Mouse (Mus musculus): Measurements from ENCODE around the gene Ube2s. TPM values are rescaled to one million over a fixed set of nuclear protein-coding genes. Genes with fewer than 3 reads are reported as not detected.
A peak's percentile ranks its signal among the peaks of the same experiment; 100 is the strongest.

The Ube2s gene
- polyA plus RNA-seq, 1 experiment from 2014 or later = 452 TPM

- Histone ChIP-seq H3K27me3 (ENCODE audit: control insufficient read depth, insufficient read depth, low read length) (peaks cover 40% of the 10 kb centered on the region), H3K9me3 (ENCODE audit: control insufficient read depth, low read length) (no peaks in the 10 kb centered on the region), H3K4me2 (replicated peaks; ENCODE audit: low read depth, low read length) (no peak overlapping the region), H3K9ac (ENCODE audit: low read depth, low read length) (no peak overlapping the region), H3K36me3 (ENCODE audit: control insufficient read depth, insufficient read depth, low read length) (no peaks in the 10 kb centered on the region), H3K27ac (ENCODE audit: low read depth, low read length) (no peak overlapping the region), H3K4me1 (replicated peaks; ENCODE audit: control insufficient read depth, insufficient read depth, low read length) (peaks cover 3% of the 10 kb centered on the region; the same call in 1 of the 2 replicates), H3K4me3 (ENCODE audit: low read depth, low read length) (no peak overlapping the region)
- ATAC-seq (ENCODE audit: low FRiP score) (0 out of 2 replicates have a peak, but pooled peaks have one; percentile 11), DNase-seq (ENCODE audit: low spot score) (no peak)
- WGBS = 6% methylated on average over 17 of the region's 20 CpGs
Measured at GRCm38 (mm10) chr7:4777851-4778637, 34.3 kb downstream of the Ube2s start.

GRCm38 (mm10) chr7:4776861-4777830 lies 35.2 kb downstream of the Ube2s start:
- H3K36me3 ChIP-seq (ENCODE audit: control insufficient read depth, insufficient read depth, low read length) = no peaks in the 10 kb centered on the region
- ATAC-seq (ENCODE audit: low FRiP score) (peak; percentile 86), DNase-seq (ENCODE audit: low spot score) (peak; percentile 78)
- peaks cover 3% of the 10 kb centered on the region; the same call in 1 of the 2 replicates for H3K4me1 ChIP-seq (replicated peaks; ENCODE audit: control insufficient read depth, insufficient read depth, low read length)
- H3K27ac ChIP-seq (ENCODE audit: low read depth, low read length) = no peak overlapping the region
- 1% methylated on average over 45 of the region's 56 CpGs for WGBS
- no peaks in the 10 kb centered on the region for H3K9me3 ChIP-seq (ENCODE audit: control insufficient read depth, low read length)
- H3K27me3 ChIP-seq (ENCODE audit: control insufficient read depth, insufficient read depth, low read length) = peaks cover 40% of the 10 kb centered on the region
- peak overlapping the region; percentile 36 for H3K4me2 ChIP-seq (replicated peaks; ENCODE audit: low read depth, low read length)
- peak overlapping the region; percentile 16 for H3K4me3 ChIP-seq (ENCODE audit: low read depth, low read length)
- H3K9ac ChIP-seq (ENCODE audit: low read depth, low read length) = peak overlapping the region; percentile 21; the same call in 1 of the 2 replicates

- no peak overlapping the region for H3K4me3 ChIP-seq (ENCODE audit: low read depth, low read length)
- no peak overlapping the region for H3K4me2 ChIP-seq (replicated peaks; ENCODE audit: low read depth, low read length)
- 55% methylated on average over 10 of the region's 10 CpGs for WGBS
- no peak overlapping the region for H3K27ac ChIP-seq (ENCODE audit: low read depth, low read length)
- H3K9ac ChIP-seq (ENCODE audit: low read depth, low read length) = no peak overlapping the region
- H3K9me3 ChIP-seq (ENCODE audit: control insufficient read depth, low read length) = no peaks in the 10 kb centered on the region
- no peak for ATAC-seq (ENCODE audit: low FRiP score)
- H3K36me3 ChIP-seq (ENCODE audit: control insufficient read depth, insufficient read depth, low read length) = no peaks in the 10 kb centered on the region
- no peak for DNase-seq (ENCODE audit: low spot score)
- peaks cover 40% of the 10 kb centered on the region for H3K27me3 ChIP-seq (ENCODE audit: control insufficient read depth, insufficient read depth, low read length)
- H3K4me1 ChIP-seq (replicated peaks; ENCODE audit: control insufficient read depth, insufficient read depth, low read length) = peaks cover 3% of the 10 kb centered on the region; the same call in 1 of the 2 replicates
Measured at GRCm38 (mm10) chr7:4776131-4776530, 36.3 kb downstream of the Ube2s start.

- no peak within 1 kb of the TSS for H3K27ac ChIP-seq (ENCODE audit: low read depth, low read length)
- H3K4me1 ChIP-seq (replicated peaks; ENCODE audit: control insufficient read depth, insufficient read depth, low read length) = no peaks in the 10 kb centered on the region
- no peak for DNase-seq (ENCODE audit: low spot score)
- no peaks in the 10 kb centered on the region for H3K36me3 ChIP-seq (ENCODE audit: control insufficient read depth, insufficient read depth, low read length)
- H3K9ac ChIP-seq (ENCODE audit: low read depth, low read length) = no peak within 1 kb of the TSS
- WGBS = 81% methylated on average over 3 of the region's 5 CpGs
- H3K9me3 ChIP-seq (ENCODE audit: control insufficient read depth, low read length) = no peaks in the 10 kb centered on the region
- peaks cover 10% of the 10 kb centered on the region for H3K27me3 ChIP-seq (ENCODE audit: control insufficient read depth, insufficient read depth, low read length)
- no peak within 1 kb of the TSS for H3K4me2 ChIP-seq (replicated peaks; ENCODE audit: low read depth, low read length)
- no peak within 1 kb of the TSS for H3K4me3 ChIP-seq (ENCODE audit: low read depth, low read length)
- ATAC-seq (ENCODE audit: low FRiP score) = no peak
Measured at GRCm38 (mm10) chr7:4771202-4771601, 41.2 kb downstream of the Ube2s start, which contains the start of gene Fam71e2. Gene Fam71e2, minus strand, starts transcription at chr7:4771302.

GRCm38 (mm10) chr7:4764946-4765710 lies 47.3 kb downstream of the Ube2s start:
- DNase-seq (ENCODE audit: low spot score) (no peak), ATAC-seq (ENCODE audit: low FRiP score) (no peak)
- WGBS = 19% methylated on average over 4 of the region's 4 CpGs
- no peaks in the 10 kb centered on the region for H3K9me3 ChIP-seq (ENCODE audit: control insufficient read depth, low read length)
- no peaks in the 10 kb centered on the region for H3K27me3 ChIP-seq (ENCODE audit: control insufficient read depth, insufficient read depth, low read length)
- H3K4me3 ChIP-seq (ENCODE audit: low read depth, low read length) = no peak overlapping the region
- no peaks in the 10 kb centered on the region for H3K4me1 ChIP-seq (replicated peaks; ENCODE audit: control insufficient read depth, insufficient read depth, low read length)
- no peak overlapping the region for H3K27ac ChIP-seq (ENCODE audit: low read depth, low read length)
- H3K9ac ChIP-seq (ENCODE audit: low read depth, low read length) = no peak overlapping the region
- H3K36me3 ChIP-seq (ENCODE audit: control insufficient read depth, insufficient read depth, low read length) = no peaks in the 10 kb centered on the region
- no peak overlapping the region for H3K4me2 ChIP-seq (replicated peaks; ENCODE audit: low read depth, low read length)

GRCm38 (mm10) chr7:4759670-4760069 lies 52.7 kb downstream of the Ube2s start:
- no peak overlapping the region for H3K4me3 ChIP-seq (ENCODE audit: low read depth, low read length)
- DNase-seq (ENCODE audit: low spot score) = no peak
- no peak overlapping the region for H3K4me2 ChIP-seq (replicated peaks; ENCODE audit: low read depth, low read length)
- no peaks in the 10 kb centered on the region for H3K36me3 ChIP-seq (ENCODE audit: control insufficient read depth, insufficient read depth, low read length)
- WGBS = 52% methylated on average over 1 of the region's 1 CpGs
- H3K4me1 ChIP-seq (replicated peaks; ENCODE audit: control insufficient read depth, insufficient read depth, low read length) = no peaks in the 10 kb centered on the region
- no peak overlapping the region for H3K9ac ChIP-seq (ENCODE audit: low read depth, low read length)
- H3K27ac ChIP-seq (ENCODE audit: low read depth, low read length) = no peak overlapping the region
- ATAC-seq (ENCODE audit: low FRiP score) = no peak
- no peaks in the 10 kb centered on the region for H3K27me3 ChIP-seq (ENCODE audit: control insufficient read depth, insufficient read depth, low read length)
- H3K9me3 ChIP-seq (ENCODE audit: control insufficient read depth, low read length) = no peaks in the 10 kb centered on the region

- Histone ChIP-seq H3K27me3 (ENCODE audit: control insufficient read depth, insufficient read depth, low read length) (no peaks in the 10 kb centered on the region), H3K9me3 (ENCODE audit: control insufficient read depth, low read length) (no peaks in the 10 kb centered on the region), H3K27ac (ENCODE audit: low read depth, low read length) (no peak within 1 kb of the TSS), H3K4me3 (ENCODE audit: low read depth, low read length) (peak within 1 kb of the TSS; percentile 24), H3K9ac (ENCODE audit: low read depth, low read length) (peak within 1 kb of the TSS; percentile 5; the same call in 1 of the 2 replicates), H3K4me2 (replicated peaks; ENCODE audit: low read depth, low read length) (peak within 1 kb of the TSS; percentile 29), H3K4me1 (replicated peaks; ENCODE audit: control insufficient read depth, insufficient read depth, low read length) (0 out of 2 replicates have a peak, but pooled peaks cover 5% of the 10 kb centered on the region), H3K36me3 (ENCODE audit: control insufficient read depth, insufficient read depth, low read length) (no peaks in the 10 kb centered on the region)
- 3% methylated on average over 24 of the region's 24 CpGs for WGBS
- ATAC-seq (ENCODE audit: low FRiP score) (peak; percentile 97), DNase-seq (ENCODE audit: low spot score) (peak; percentile 88)
Measured at GRCm38 (mm10) chr7:4752821-4753570, 59.4 kb downstream of the Ube2s start, which contains the start of gene Cox6b2. Gene Cox6b2, minus strand, starts transcription at chr7:4753094.

All from hindbrain, embryonic 11.5 days (tissue).